Mouse (Mus musculus) mature B cell (primary cell): ENCODE results near the gene Tigit.

Source experiments
- in situ Hi-C: fragments of 300-500 bp; cut with MboI; formaldehyde crosslinking; loops from 2 replicates; pipeline ENCODE4 v1.14.3; 2019

The Tigit gene

DNA sequence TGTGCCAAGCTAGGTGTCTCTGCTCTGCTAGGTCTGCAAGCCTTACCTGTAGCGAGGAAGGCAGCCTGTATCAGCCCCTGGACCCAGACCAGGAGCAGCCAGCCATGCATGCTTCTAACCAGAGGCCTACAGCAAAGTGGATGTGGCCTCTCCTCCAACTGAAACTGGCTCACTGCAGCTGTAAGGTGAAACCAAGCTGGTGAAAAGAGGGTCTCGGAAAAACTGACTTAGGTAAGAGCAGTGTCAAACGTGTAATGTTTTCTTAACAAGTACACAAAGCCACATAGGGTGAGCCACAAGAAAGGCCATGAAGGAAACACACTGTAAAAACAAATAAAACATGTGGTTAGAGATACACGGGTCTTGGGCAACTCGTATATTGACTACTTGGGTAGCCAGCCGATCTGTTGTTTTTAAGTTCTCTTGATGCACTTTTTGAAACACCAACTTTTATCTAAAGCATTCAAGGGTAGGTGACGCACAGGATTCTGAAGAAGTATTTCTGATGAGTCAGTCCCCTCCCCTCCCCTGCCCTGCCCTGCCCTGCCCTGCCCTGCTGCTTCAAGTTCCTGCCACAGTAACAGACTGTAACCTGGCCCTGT is at the start of gene Tigit:
Gene Tigit, minus strand, starts transcription at position 169 of the 602 bp plus-strand sequence.
- in situ Hi-C loops, result no loop called here

- in situ Hi-C loops, result no loop called here
Observed at GRCm38 (mm10) chr16:43711361-43711760, 47.4 kb upstream of the Tigit start.

DNA sequence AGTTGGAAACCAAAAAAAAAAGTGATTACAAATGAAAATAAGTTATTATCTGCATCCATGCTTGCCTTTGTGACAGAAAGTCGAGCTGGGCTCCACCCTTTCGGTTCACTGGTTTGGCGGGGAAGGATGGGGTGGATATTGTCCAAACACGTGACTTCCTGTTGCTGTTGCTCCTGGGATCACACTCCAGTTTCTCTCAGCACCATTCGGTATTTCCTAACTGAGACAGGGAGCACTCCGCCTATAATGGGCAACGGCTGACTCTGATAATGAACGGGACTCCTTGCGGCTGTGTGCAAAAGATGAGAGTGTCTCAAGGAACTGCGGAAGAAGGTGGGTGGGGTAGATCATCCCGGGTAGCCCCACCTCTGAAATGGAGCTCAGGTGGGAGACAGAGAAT is 46.7 kb upstream of the Tigit start:
- in situ Hi-C loops, result no loop called here

- in situ Hi-C loops, result no loop called here
Observed at GRCm38 (mm10) chr16:43710134-43710475, 46.2 kb upstream of the Tigit start.

- in situ Hi-C loops, result no loop called here
Observed at GRCm38 (mm10) chr16:43709432-43710133, 45.6 kb upstream of the Tigit start.

DNA sequence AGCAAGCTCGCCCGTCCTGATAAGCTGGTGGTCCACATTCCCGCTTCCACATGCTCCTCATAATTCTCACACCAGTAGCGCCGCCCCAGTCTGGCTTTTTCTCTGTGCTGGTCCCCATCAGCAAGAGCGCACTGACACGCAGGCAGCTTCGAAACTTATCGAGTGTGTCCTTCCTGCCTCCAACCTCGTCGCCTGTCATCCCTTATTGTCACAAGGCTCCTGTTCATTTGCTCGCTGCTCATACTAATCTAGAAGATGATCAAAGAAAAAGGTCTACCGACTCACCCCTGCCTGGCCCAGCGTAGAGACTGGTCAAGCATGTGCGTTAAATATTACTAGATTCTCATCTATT is 45.1 kb upstream of the Tigit start:
- in situ Hi-C loops, result no loop called here

- in situ Hi-C loops, result no loop called here
Observed at GRCm38 (mm10) chr16:43708335-43709061, 44.6 kb upstream of the Tigit start.

GRCm38 (mm10) chr16:43701765-43702504 is 38.0 kb upstream of the Tigit start:
- in situ Hi-C loops, result no loop called here

- in situ Hi-C loops, result no loop called here
Observed at GRCm38 (mm10) chr16:43700575-43700974, 36.6 kb upstream of the Tigit start.

DNA sequence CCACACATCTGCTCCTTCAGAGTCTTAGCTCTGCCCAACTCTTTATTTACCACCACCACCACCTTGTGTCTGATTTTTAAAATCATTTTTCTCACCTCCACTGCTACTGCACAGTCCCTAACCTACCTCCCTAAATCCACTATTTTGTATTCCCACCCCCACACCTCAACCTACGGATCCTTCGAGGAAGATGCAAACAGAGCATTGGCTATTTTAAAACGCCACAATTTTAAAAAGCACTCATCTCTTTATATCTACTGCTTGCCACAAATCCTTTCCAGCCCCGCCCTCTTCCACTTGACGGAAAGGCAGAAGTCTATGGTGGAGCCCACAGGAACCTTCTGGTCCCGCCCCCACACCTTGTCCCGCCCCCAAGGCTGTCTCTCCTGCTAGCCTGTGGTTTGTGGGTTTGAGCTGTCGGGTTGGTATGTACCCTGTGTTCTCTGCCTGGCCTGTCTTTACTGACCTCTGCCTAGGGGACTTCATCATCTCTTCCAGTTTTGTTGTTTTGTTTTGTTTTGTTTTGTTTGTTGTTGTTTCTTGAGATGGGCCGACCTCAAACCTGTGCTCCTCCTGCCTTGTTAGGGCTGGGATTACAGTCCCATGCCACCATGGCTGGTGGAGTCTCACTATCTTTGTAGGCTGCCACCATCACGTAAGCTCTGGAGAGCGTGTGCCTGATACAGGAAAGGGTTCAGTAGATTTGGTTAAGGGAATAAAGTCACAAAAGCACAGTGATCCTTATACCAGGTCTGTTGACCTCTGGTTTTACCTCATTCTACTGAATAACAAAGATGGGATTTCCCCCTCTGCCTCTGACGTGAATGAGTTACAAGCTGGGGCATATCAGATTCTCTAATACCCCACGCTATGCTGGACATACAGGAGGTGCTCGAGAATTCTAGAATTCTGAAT is 35.0 kb upstream of the Tigit start:
- in situ Hi-C loops, result no loop called here

DNA sequence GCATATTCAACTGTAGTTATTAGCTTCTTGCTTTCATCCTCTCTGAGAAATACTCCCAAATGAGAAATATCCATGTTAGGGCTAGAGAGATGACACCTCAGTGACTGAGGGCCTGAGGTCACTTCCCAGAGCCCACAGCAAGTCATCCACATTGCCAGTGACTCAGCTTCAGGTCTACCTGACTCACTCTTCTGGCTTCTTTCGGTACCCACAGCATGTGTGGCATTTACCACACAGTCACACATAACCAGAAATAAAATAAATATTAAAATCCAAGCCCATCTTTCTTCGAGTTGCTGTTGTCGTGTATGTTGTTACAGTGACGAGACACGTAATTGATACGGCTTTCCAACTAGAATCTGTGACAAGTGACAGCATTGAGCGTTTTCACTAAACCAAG is 33.8 kb upstream of the Tigit start:
- in situ Hi-C loops, result no loop called here

DNA sequence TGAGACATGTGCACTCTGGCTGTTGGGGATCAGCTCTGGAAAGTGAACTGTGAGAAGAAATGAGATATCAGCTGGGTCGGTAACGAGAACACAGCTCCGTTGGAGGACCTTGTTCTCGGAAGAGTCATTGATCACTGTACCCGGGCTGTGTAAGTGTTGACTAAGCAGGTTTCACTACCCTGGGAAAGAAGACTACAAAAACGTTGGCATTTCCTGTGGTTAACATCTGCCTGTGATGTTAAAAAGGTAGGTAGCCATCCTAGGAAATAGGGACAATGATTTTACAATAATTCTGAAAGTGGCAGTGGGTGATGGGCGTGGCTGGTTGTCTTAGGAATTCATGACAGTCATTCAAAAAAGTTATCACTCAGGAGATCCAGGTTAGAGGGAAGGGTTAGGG is 31.9 kb upstream of the Tigit start:
- in situ Hi-C loops, result no loop called here

GRCm38 (mm10) chr16:43694104-43694503 is 30.2 kb upstream of the Tigit start:
- in situ Hi-C loops, result no loop called here

DNA sequence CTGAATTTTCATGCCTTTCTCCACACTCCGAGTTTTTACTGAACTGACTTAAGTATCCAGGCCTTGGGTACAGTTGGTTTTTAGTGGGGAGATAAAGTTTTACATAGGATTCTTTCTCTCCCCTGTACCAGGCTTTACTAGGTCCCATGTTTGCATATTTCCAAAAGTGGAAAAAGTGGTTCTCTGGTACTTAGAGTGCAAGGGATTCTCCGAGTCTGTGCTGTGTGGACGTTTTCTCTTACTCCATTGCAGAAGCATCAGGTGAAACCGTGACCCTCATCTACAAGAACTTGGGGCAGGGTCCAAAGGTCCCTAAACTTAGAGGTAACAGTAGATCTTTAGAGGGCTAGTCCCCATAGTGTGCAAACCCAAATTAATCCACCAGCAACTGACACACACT is 28.7 kb upstream of the Tigit start:
- in situ Hi-C loops, result no loop called here

- in situ Hi-C loops, result no loop called here
Observed at GRCm38 (mm10) chr16:43691741-43692140, 27.8 kb upstream of the Tigit start.

GRCm38 (mm10) chr16:43690912-43691311 is 27.0 kb upstream of the Tigit start:
- in situ Hi-C loops, result no loop called here

GRCm38 (mm10) chr16:43690211-43690690 is 26.3 kb upstream of the Tigit start:
- in situ Hi-C loops, result no loop called here

DNA sequence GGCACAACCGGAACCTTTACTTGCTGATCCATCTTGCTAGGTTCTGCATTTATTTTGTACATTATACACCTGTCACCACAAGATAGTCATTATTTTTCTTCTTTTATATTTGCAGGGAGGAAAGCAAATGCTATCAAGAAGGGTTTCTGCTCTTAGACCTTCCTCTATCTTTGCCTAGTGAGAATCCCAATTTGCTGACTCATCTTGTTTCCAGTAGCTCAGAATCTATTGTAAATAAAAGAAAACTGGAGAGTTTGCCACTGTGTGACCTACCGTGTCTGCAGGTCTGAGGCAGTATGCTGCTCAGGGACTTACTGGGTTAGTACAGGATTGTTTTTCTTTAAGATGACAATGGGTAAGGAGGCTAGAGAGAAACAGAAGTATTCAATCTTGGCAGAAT is 24.0 kb upstream of the Tigit start:
- in situ Hi-C loops, result no loop called here

DNA sequence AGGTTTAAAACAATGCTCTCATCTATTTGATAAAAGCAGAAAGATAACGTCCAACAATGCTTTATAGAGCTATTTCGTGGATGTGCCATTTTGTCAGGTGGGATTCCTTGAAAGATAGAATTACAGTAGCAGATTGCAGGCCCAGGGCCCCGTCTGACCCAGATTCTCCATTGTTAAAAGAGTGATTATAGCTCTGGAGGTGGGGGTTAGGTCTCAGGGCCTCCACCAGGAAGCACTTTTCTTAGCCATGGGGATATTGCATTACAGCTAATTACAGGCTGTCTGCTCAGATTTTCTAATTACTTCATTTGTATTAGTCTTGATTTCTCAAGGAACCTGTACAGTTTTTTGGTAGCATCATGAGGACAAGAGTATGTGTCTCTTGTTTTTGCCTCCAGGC is 10.5 kb upstream of the Tigit start:
- in situ Hi-C loops, result no loop called here

DNA sequence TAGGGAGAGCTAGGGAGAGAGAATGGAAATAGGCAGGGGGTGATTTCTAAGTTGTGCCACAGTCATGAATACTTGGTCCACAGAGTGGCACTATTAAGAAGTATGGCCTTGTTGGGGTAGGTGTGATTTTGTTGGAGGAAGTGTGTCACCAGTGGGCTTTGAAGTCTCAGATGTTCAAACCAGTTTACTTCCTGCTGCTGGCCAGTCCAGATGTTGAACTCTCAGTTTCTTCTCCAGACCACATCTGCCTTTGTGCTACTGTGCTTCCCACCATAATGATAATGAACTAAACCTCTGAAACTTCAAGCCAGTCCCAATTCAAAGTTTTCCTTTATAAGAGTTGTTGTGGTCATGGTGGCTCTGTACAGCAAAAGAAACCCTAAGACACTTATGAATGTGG is 8.8 kb upstream of the Tigit start:
- in situ Hi-C loops, result no loop called here

GRCm38 (mm10) chr16:43671972-43672371 is 8.0 kb upstream of the Tigit start:
- in situ Hi-C loops, result no loop called here
